Mouse (Mus musculus): Measurements from ENCODE around the gene Arhgef26.
A peak's percentile ranks its signal among the peaks of the same experiment; 100 is the strongest.

Arhgef26 gene

DNA sequence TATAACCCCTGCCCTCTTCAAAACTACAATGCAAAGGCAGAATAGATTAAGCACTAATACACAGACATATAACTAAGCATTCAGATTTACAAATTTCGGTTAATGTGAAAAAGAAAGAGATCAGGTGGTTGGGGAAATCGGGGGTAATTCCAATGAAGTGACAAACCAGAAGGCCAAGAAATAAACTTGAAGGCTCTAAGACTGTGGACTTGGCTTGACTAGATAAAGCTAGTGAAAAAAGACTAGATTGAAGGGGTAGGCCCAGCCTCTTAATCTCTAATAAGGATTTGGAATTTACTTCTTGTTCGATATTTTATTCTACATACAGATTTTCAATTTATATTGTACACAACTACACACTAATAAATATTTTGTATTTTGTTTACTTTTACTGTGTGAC, at the start of gene Arhgef26:
Arhgef26 (plus strand) TSS at position 301 of the 400 bp plus-strand sequence.
- DNase-seq (ENCODE audit: low spot score in 2 of 2): no peak

DNA sequence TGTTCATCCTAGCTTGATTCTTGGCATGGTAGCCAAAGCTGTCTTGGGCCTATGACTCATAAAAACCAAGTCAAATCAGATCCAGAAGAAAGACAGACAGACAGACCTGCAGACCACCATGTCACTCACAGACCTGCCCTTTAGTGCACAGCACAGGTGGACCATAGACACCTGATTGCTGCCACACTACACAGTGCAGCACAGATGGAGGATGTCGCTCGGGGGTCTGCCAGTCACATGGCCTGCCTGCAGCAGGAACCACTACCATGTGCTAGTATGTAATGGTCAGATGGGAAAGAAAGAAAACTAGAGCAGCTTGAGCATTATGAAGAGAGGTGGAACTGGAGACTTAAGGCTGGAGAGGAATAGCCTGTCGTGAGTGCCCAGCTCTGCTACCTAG, 27.7 kb upstream of the Arhgef26 start:
- no peak for DNase-seq (ENCODE audit: low spot score in 2 of 2)

DNA sequence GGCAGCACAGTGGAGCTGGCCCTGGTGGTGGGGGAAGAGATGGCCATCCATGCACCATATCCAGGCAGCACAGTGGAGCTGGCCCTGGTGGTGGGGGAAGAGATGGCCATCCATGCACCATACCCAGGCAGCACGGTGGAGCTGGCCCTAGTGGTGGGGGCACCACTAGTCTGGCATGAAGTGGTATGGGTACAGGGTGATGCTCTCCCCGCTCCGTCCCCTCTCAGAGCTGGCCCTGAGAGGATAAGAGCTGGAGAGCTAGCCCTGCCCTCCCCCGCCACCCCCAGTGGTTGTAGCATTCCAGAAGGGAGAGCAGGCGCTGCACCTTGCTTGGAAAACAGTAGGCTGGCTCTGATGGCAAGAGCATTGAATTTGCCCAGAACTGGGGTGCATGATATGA, 26.9 kb upstream of the Arhgef26 start:
- DNase-seq (ENCODE audit: low spot score in 2 of 2): no peak

DNA sequence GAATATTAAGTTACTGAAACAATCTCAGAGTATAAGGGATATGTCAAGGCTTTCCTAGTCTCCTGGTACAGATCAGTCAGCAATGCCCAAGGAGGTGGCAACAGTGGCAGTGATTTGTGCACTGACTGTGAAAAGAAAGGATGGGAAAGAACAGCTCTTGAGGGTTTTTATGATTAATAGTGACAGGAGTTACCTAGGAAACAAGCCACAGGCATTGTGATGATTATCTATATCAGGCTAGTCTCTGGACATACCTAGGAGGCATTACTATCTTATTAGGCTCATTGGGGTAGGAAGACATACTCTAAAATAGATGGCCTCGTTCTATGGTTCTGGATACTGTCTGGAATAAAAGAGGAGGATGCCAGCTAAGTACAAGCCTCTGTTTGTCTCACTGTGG, 13.4 kb upstream of the Arhgef26 start:
- DNase-seq (ENCODE audit: low spot score in 2 of 2): no peak

DNA sequence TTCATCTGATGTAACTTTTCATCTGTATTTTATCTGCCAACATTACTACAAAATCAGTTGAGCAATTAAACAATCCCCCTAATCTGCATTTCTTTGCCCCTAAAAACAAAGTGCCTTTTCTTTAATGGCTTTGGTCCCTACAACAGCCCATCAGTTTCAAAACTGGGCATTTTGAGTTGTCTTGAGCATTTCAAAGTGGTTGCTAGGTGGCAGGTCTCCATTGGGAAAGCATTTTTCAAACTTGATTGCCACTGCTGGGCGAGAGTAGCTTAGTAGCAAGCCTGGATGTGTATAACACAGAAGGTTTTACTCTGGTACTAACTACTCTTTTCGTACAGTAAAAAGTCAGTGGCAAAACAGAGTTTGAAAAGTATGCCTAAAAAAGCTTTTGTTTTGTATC, 10.2 kb upstream of the Arhgef26 start:
- DNase-seq (ENCODE audit: low spot score in 2 of 2): no peak

DNA sequence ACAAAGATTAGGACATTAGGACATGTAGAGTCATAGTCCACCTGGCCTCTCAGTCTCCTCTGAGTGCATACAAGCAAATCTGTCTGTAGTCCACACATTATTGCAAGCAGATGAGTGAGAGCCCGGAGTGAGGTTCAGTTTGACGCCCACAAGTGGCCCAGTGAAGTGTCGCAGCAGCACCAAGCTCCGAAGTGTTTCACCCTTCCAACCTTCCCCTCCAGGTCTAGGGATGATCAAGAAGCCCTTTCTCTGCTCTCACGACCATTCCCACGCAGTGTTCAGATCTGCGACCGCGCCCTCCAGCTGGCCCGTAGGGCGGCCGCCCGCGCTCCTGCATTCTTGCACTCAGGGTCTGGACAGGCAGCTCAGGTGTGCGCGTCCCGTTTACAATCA, 313 bp downstream of the Arhgef26 start:
- DNase-seq (ENCODE audit: low spot score in 2 of 2): no peak

DNA sequence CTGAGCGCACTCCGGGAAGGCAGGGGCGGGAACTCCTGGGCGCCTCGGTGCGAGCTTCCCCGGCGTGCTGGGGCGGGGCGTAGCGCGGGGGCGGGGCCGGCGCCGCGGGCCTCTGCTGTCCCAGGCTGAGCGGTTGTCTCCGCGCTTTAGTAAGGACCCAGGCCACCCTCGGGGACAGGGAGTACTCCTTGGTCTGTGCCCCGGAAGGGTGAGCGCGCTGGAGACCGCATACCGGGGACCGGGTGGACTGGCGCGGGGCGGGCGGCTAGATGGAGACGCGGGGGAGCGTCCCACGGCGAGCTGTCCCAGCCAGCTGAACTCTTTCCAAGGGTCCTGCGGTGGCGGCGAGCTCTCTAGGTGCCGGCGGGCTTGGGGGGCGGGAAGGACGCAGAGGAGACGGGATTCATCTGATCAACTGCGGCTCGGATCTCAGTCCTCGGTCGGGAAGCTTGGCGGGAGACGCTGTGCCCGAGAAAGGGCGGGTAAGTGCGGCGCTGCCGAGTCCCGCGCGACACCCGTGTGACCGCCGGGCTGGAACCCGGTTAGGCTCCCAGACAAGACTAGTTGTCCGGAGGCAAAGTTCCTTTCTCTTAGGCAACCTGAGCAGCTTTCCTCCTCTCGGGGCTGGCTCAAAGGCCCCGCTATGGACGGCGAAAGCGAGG, 841 bp downstream of the Arhgef26 start:
- DNase-seq (ENCODE audit: low spot score in 2 of 2): peak; percentile 14 to 62

DNA sequence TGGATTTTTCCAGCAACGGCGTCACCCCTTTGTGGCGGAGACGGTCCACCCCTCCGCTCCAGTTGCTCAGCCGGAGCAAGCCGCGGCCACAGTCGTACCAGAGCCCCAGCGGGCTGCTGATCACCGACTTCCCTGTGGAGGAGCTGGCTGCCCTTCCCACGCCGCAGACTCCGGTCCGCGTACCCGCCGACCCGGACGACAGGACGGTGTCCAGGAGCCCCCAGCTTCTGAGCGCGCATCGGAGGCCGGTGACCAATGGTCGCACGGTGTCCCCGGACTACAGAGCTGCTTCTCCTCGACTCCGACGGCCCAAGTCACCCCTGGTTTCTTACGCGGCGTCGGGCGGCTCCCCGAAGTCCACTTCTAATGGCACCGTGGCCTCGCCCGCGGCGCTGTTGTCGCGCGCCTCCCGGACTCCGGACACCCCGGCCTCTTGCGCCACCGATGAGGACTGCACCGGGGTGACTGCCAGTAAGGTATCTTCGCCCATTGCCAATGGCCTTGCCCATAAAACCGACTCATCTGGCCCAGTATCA, 1.4 kb downstream of the Arhgef26 start:
- peak in 1 of 2 experiments; percentile 59 for DNase-seq (ENCODE audit: low spot score in 2 of 2)

DNA sequence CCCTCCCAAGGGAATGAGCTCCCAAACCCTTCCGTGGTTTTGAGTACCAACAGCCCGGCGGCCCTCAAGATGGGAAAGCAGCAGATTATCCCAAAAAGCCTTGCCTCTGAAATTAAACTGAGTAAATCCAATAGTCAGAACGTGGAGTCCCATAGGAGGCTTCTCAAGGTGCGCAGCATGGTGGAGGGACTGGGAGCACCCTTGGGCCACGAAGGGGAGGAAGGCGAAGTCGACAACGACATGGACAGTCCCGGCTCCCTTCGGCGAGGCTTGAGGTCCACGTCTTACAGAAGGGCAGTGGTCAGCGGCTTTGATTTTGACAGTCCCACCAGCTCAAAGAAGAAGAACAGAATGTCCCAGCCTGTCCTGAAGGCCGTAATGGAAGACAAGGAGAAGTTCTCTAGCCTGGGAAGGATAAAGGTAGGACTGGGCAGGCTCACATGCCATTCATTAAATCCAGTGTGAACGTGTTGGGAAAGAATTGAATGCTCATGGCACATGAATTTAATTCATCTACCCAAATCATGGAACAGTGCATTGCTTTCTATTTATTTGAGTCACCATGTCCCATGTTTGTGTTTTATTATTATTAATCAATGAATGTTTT, 2.1 kb downstream of the Arhgef26 start:
- DNase-seq (ENCODE audit: low spot score in 2 of 2): no peak

DNA sequence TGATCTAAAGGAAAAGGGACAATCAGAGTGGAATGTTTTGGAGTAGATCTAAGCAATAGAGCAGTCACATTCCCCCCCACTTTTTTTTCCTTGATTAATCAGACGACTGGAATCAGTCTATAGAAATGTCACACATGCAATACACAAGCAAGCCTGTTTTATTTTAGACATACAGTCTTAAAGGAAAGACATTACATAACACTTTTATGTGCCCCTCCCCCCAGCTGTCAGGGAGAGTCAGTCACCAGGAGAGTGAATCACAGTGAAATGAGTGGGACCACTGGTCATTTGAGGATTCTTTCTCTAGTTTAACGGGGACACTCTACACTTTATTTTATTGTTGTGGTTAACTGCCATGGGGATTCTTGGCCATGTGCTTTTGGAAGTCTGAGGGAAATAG, 2.7 kb downstream of the Arhgef26 start:
- no peak for DNase-seq (ENCODE audit: low spot score in 2 of 2)

DNA sequence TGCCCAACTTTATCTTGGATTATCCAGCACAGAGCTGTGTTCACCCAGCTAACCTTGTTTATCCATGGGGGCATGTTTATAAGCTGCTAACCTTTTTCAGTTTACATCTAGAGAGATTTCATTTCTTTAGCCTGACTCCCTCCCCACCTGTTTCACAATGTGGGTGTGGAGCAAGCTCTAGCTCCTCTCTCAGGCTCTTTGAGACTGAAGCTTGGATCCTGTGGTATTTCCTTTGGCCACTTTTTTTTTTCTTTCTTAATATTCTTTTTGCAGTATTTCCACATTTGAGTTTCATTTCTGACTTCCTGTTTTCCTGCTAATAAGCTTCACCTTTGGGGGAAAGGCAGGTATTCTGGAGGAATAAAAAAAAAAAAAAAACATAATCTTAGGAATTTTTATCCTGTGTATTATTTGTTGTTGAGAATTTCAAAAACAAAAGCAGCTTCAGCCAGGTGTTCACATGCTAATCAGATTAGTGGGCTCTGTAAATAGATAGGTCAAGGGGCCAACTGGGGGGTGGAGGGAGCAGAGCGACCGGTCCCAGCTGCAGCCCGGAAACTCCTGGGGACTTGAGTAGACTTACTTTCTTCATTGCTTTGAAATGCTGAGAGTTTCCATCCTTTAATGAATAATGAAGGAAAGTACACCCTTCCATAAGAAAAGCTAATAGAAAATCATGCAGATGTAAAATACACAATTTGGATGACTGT, 3.5 kb downstream of the Arhgef26 start:
- no peak for DNase-seq (ENCODE audit: low spot score in 2 of 2)

DNA sequence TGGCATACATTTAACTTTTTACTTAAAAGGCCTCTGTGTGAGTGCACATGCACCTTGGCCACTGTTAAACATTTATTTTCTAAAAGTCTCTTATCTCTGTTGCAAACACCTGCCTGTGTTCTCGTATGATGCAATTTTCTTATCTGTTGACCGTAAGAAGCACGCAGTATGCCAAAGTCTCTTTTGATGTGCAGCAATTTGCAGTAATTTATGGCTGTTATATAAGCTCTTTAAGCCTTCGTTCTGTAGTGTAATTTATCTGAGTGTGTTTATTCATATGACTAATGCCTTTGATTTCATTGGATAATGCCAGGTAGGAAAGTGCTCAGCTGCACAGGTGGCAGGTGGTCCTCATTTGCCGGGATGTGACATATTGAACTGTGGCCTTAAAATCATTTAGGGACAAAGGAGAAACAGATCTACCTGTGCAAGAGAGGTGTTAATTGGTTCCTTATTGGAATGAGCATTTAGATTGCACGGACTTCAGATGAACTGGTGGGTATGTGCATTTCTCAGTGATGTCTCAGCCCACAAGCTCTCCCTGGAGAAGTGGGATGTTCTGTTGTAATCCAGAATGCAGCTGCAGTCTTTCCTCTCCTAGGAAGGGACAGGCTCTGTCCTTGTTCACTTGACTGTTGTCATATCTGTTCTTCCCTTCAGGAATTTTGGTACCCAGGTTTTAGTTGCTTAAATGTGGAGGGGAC, 10.5 kb downstream of the Arhgef26 start:
- DNase-seq (ENCODE audit: low spot score in 2 of 2): no peak

DNA sequence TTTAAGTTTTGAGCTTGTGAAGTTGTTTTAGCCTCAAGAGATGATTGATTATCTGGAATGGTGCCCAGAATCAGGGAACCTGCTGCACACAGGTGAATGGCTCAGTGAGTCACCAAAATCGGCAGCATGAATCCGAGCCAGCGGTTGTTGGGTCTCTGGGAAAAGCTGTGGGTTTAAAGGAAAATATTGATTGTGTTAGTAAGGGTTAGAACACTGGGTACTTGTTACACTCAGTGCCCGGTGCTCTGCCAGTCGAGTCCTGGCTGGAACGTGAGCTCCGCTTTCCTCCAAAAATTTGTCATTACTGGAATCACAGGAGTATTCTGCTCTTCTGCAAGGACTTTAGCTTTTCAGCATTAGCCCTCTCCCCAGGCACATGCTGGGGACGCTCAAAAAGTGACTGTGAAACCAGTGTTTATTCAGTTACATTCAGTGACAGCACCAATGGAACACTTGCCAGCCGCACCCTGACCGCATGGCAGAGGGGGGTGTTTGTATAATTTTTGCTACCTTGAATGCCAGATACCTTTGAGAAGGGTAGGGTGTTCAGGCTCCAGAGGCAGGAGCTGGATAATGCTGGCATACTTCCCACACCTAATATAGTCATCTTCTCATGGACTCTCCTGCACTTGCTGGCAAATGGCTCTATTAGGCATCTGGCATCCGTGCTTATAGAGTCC, 11.2 kb downstream of the Arhgef26 start:
- no peak for DNase-seq (ENCODE audit: low spot score in 2 of 2)

DNA sequence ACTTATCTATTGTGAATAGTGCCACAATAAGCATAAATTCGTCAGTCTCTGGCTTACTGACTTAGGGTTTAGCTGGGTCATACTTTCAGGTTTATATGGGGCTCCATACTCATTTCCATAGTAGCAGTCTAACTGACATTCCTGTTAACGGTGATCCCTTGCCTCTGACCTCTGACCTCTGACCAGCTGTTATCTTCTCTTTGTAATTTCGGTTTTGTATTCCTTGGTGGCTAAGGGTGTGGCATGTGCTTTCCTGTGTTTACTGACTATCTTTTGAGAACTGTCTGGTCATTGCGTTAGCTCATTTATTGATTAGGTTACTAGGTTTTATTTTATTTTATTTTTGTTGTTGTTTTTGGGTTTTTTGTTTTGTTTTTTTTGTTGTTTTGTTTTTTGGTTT, 13.9 kb downstream of the Arhgef26 start:
- no peak for DNase-seq (ENCODE audit: low spot score in 2 of 2)

DNA sequence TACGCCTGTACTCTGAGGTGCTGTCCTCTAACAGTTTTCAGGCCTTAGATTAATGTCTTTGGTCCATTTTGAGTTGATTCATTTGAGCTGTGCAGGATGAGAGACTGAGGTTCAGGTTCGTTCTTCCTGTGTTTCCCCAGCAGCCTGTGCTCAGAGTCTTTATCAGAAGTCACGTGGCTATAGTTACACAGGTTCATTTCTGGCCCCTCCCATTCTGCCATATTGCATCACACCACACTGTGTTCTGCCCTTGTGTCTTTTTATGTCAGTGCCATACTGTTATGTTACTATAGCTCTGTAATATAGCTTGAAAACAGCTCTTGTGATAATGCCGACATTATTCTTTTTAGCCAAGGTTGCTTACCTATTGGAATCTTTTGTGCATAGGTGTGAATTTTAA, 14.7 kb downstream of the Arhgef26 start:
- no peak for DNase-seq (ENCODE audit: low spot score in 2 of 2)

DNA sequence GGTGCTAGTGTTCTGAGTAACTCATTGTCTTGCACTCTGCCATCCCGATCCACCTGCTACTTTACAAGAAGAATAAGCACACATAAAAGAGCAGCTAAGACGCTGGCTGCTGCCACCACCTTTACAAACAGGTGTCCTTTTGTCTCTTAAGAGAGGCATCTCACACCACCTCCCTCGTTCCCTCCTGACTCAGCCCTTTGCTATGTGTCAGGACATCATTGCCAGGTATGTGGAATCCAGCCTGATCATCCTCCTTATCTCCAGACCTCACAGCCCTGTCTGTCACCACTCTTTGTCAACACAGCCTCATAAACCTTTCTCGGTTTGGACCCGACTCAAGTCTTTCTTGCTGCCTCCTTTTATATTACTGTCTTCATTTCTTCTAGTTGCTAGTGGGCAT, 29.7 kb downstream of the Arhgef26 start:
- DNase-seq (ENCODE audit: low spot score in 2 of 2): no peak

DNA sequence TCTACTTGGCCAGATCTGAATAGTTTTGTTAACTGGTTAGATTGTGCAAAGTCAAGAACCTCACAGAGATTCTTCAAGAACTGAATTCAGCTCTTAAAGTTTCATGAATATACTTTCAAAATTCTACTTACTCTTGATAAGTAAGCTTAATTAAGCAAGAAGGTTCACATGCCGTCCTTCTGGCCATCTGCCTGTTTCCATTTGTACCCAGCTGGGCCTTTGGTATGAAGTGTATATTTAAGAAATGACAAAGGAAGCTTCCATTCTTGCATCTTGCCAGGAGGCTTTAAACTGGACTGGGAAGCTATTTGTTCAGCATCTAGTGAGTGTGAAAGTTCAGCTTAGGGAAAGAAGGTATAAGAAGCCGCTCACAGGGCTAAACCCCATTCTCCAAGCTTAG, 34.7 kb downstream of the Arhgef26 start:
- DNase-seq (ENCODE audit: low spot score in 2 of 2): no peak

DNA sequence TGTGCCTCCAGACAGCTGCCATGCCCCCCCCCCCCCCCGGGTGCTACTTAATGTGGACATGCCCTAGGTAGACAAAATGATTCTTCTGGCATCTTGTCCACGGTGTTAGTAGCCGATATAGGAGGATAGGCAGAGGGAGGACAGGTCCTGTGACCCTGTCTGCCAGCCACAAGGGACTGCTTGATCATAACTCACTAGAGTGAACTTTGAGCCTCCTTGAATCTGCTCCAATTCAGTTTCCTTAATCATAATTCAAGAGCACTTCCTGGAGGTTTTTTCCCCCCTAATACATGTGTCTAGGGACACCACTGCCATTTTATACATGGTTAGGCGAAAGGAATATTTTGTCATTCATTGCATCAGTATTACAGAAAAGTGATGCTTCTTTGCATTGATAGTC, 36.2 kb downstream of the Arhgef26 start:
- no peak for DNase-seq (ENCODE audit: low spot score in 2 of 2)

DNA sequence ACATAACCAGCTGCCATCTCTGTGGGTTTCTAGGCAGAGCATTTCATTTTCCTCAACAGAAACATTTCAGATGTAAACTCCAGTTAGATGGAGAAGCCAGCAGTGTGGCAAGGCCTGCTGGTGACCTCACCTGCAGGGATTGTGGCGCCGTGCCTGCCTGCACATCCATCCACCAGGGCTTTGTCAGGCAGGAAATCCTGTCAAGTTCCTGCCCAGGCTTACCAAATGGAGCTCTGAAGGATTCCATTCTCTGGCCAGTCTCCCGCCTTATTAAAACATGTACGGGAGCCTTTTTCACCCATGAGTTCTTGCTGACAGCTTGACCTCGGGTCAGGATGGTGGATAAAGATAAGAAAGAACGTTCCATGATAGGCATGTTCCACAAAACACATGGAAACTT, 36.7 kb downstream of the Arhgef26 start:
- no peak for DNase-seq (ENCODE audit: low spot score in 2 of 2)

DNA sequence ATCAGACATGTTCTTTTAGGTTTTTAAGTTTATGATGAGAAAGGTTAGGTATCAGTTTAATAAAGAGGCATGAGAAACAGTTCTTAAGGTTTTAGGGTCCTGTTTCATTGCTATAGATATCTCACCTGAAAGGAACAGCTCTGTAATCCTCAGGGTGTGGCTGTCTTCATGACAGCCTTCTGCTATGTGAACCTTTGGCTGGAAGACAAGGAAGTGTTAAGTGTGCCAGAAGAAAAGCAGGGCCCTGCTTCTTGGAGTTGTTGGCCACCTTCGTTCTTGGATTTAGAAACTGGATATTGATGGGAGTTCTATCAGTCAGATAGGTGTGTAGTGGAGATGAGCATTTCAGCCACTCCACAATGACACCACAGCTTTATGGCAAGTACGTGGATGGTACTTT, 38.6 kb downstream of the Arhgef26 start:
- no peak for DNase-seq (ENCODE audit: low spot score in 2 of 2)

DNA sequence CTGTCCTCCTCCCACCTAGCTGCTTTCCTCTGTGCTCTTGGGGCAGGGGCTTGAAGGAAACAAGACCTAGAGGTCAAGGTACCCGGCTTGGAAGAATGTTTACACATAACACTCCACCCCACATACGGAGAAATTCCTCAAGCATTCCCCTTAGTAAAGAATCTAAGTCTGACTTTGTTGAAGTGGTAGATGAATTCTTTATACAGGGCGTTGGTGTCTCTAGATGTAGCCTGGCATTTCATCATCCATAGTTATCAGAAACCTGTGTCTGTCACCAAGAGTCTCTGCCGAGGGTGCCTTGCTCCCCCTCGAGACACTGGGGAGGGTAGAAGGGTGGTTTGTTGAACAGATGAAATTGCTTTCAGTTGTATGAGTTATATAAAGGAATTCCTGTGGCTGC, 41.8 kb downstream of the Arhgef26 start:
- DNase-seq (ENCODE audit: low spot score in 2 of 2): no peak

DNA sequence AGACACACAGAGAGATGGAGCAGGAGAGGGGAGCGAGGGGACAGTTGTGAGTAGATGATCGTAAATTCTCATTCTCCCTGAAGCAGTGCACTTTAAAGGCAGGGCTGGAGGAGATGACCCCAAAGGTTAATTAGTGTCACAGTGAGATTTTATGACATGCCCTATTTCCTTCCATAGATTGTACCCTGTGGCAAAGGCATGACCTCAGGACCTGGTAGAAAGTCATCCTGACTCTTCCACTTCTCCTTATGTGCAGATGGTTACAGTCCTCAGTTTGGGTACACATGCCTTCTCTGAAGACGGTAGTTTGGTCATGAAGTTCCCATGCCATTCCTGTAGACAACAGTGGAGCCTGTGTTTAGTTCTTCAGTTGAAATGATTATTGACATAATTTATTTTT, 42.3 kb downstream of the Arhgef26 start:
- no peak for DNase-seq (ENCODE audit: low spot score in 2 of 2)
